Mouse (Mus musculus) hindbrain, embryonic 14.5 days (tissue): ENCODE results near the gene Ostc. TPM values are rescaled to one million over a fixed set of nuclear protein-coding genes. Genes with fewer than 3 reads are reported as not detected.

ENCODE experiments used
- ATAC-seq: fragments of 200-750 bp; cut with Nextera tagmentation; 2 replicates; pipeline ENCODE4 v1.8.0; 2017; ENCODE audit warnings: moderate number of reproducible peaks, mild to moderate bottlenecking, moderate TSS enrichment, moderate library complexity; ENCODE audit not compliant: low FRiP score
- DNase-seq: peaks from one replicate; pipeline ENCODE4 v3.0.0-alpha.2; 2015; ENCODE audit warnings: low spot score
- H3K27ac ChIP-seq: fragments of 300-500 bp; sonication (generic); 2 replicates; pipeline ENCODE4 v1.5.1; 2014; ENCODE audit warnings: mild to moderate bottlenecking, moderate library complexity
- H3K27me3 ChIP-seq: fragments of 300-500 bp; sonication (generic); 2 replicates; pipeline ENCODE4 v1.6.1; 2014; ENCODE audit warnings: mild to moderate bottlenecking, low read length, mixed read lengths; ENCODE audit not compliant: control insufficient read depth, insufficient read depth
- H3K36me3 ChIP-seq: fragments of 300-500 bp; sonication (generic); replicated peaks from 2 replicates; pipeline ENCODE4 v1.6.1; 2014; ENCODE audit not compliant: control insufficient read depth, insufficient read depth
- H3K4me1 ChIP-seq: fragments of 300-500 bp; sonication (generic); replicated peaks from 2 replicates; pipeline ENCODE4 v1.6.1; 2014; ENCODE audit warnings: antibody characterized with exemption, low read length, mixed read lengths; ENCODE audit not compliant: control insufficient read depth, insufficient read depth
- H3K4me2 ChIP-seq: fragments of 300-500 bp; sonication (generic); replicated peaks from 2 replicates; pipeline ENCODE4 v1.6.1; 2014; ENCODE audit warnings: mild to moderate bottlenecking, moderate library complexity
- H3K4me3 ChIP-seq: fragments of 300-500 bp; sonication (generic); replicated peaks from 2 replicates; pipeline ENCODE4 v1.5.1; 2014; ENCODE audit warnings: mild to moderate bottlenecking, low read length
- H3K9ac ChIP-seq: fragments of 300-500 bp; sonication (generic); 2 replicates; pipeline ENCODE4 v1.6.1; 2014
- H3K9me3 ChIP-seq: fragments of 300-500 bp; sonication (generic); 2 replicates; pipeline ENCODE4 v1.6.1; 2016; ENCODE audit warnings: low read length; ENCODE audit not compliant: control insufficient read depth
- WGBS: fragments of 180-500 bp; shearing (Covaris S2); extraction: QIAGEN DNeasy Blood & Tissue Kit; methylation state at CpG from one replicate; pipeline ENCODE4 v1.1.7; 2014; 5-methylcytosine and 5-hydroxymethylcytosine counted together
- polyA plus RNA-seq: library from polyadenylated mRNA; unstranded; fragments of >200 nt; fragmentation: Nextera tagmentation; extraction: Ambion mirVana; gene quantifications from 2 replicates; pipeline ENCODE4 v1.2.1, GENCODE M21; 2014

The Ostc gene
- polyA plus RNA-seq, 1 experiment from 2014 or later: 231 TPM

DNA sequence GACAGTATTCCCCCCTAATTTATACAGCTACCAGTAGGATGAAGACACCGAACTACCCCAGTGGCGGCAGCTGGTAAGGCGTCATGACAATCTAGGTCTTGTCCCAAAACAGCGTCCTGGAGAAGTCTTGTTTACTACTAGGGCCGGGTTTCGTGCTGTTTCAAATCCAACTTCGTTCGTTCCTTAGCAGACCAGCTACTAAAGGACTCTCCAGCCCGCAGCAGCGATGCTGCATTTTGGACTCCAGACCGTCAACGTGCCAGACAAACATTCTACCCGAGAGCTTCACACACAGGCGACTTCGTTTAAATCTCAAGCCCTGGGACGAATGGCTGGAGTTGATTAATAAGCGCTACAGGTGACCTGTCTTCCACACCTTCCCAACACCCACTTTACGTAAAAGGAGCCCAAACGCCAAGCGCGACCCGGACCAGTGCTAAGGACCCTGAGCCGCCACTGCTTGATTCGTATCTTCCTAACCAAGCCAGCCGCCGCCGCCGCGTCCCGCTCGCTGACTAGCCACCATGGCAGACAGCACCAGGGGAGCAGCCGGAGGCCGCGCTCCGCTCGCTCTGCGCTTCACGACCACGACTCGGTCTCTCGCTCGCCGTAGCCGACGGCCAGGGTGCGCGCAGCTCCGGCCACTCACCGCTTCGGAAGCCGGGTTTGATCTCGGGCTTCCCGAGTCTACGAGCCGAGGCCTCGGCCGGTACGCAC lies 20.4 kb upstream of the Ostc start:
- H3K4me3 ChIP-seq: peak overlapping the region; percentile 83
- no peaks in the 10 kb centered on the region for H3K27me3 ChIP-seq
- H3K4me2 ChIP-seq: peak overlapping the region; percentile 75
- peaks cover 39% of the 10 kb centered on the region for H3K36me3 ChIP-seq
- H3K9ac ChIP-seq: peak overlapping the region; percentile 92
- no peaks in the 10 kb centered on the region for H3K9me3 ChIP-seq
- WGBS: under 1% methylated on average over 57 of the region's 58 CpGs
- H3K4me1 ChIP-seq: peaks cover 15% of the 10 kb centered on the region
- DNase-seq (peak; percentile 41), ATAC-seq (peak; percentile 71)
- peak overlapping the region; percentile 93 for H3K27ac ChIP-seq

DNA sequence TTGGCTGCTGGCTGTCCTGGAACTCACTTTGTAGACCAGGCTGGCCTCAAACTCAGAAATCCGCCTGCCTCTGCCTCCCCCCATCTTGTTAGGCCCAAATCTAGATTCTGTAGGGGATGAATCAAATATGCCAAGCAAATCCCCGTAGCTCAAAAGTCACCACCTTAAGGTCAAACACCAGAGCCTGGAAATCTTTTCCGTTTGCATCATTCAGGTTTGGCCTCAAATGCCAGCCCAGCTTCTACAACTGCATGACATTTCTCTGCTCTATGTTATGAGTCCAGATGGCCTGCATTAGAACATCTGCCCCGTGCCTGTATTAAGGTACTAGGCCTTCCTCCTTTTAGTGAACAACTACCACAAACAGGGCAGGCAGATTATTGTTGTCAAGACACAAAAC lies 18.4 kb upstream of the Ostc start:
- 93% methylated on average over 4 of the region's 4 CpGs for WGBS
- Histone ChIP-seq H3K27me3 (no peaks in the 10 kb centered on the region), H3K4me1 (peaks cover 15% of the 10 kb centered on the region), H3K4me2 (no peak overlapping the region), H3K36me3 (peaks cover 43% of the 10 kb centered on the region), H3K4me3 (no peak overlapping the region), H3K27ac (no peak overlapping the region), H3K9me3 (no peaks in the 10 kb centered on the region), H3K9ac (no peak overlapping the region)
- no peak for DNase-seq
- no peak for ATAC-seq

GRCm38 (mm10) chr3:130727036-130727435 lies 17.8 kb upstream of the Ostc start:
- H3K4me2 ChIP-seq: no peak overlapping the region
- 95% methylated on average over 1 of the region's 1 CpGs for WGBS
- H3K4me1 ChIP-seq: peaks cover 15% of the 10 kb centered on the region
- H3K27me3 ChIP-seq: no peaks in the 10 kb centered on the region
- ATAC-seq (no peak), DNase-seq (no peak)
- H3K27ac ChIP-seq: no peak overlapping the region
- peaks cover 43% of the 10 kb centered on the region for H3K36me3 ChIP-seq
- H3K4me3 ChIP-seq: no peak overlapping the region
- no peak overlapping the region for H3K9ac ChIP-seq
- no peaks in the 10 kb centered on the region for H3K9me3 ChIP-seq

DNA sequence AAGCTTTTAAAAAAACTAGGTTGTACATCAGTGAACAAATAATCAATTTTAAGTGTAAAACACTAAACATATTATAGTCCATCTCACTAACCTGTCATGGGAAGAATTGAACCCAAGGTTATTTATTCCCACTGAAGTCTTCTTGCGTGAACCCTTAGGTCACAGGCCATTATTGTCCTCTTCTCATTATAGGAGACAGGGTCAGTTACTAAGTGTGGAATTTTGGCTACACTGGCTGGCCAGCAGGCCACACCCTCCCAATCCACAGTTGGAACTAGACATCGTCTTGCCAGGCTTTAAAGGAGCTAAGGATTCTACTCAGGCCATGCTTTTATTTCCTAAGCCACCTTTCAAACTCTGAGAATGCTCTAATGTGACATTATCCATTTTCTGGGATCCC lies 16.5 kb upstream of the Ostc start:
- no peaks in the 10 kb centered on the region for H3K27me3 ChIP-seq
- peaks cover 43% of the 10 kb centered on the region for H3K36me3 ChIP-seq
- 77% methylated on average over 2 of the region's 2 CpGs for WGBS
- no peak for DNase-seq
- no peak for ATAC-seq
- no peak overlapping the region for H3K9ac ChIP-seq
- no peaks in the 10 kb centered on the region for H3K9me3 ChIP-seq
- H3K4me1 ChIP-seq: peaks cover 10% of the 10 kb centered on the region
- H3K27ac ChIP-seq: no peak overlapping the region
- H3K4me3 ChIP-seq: no peak overlapping the region
- H3K4me2 ChIP-seq: no peak overlapping the region

- H3K27ac ChIP-seq: peak overlapping the region; percentile 32; the same call in 1 of the 2 replicates
- H3K4me1 ChIP-seq: no peaks in the 10 kb centered on the region
- H3K9ac ChIP-seq: no peak overlapping the region
- DNase-seq: no peak
- no peak overlapping the region for H3K4me2 ChIP-seq
- H3K36me3 ChIP-seq: peaks cover 35% of the 10 kb centered on the region
- no peaks in the 10 kb centered on the region for H3K27me3 ChIP-seq
- ATAC-seq: no peak
- no peaks in the 10 kb centered on the region for H3K9me3 ChIP-seq
- 76% methylated on average over 11 of the region's 11 CpGs for WGBS
- H3K4me3 ChIP-seq: no peak overlapping the region
These were observed 13.7 kb upstream of the Ostc start for GRCm38 (mm10) chr3:130722733-130723478.

- Histone ChIP-seq H3K9me3 (no peaks in the 10 kb centered on the region), H3K27me3 (no peaks in the 10 kb centered on the region), H3K4me3 (no peak overlapping the region), H3K4me1 (no peaks in the 10 kb centered on the region), H3K27ac (no peak overlapping the region), H3K4me2 (no peak overlapping the region), H3K36me3 (peaks cover 8% of the 10 kb centered on the region; the same call in 1 of the 2 replicates), H3K9ac (no peak overlapping the region)
- ATAC-seq (no peak), DNase-seq (no peak)
- WGBS: 82% methylated on average over 4 of the region's 4 CpGs
These were observed 11.0 kb upstream of the Ostc start for GRCm38 (mm10) chr3:130720225-130720624.

GRCm38 (mm10) chr3:130718871-130719270 lies 9.6 kb upstream of the Ostc start:
- WGBS: 90% methylated on average over 4 of the region's 4 CpGs
- Histone ChIP-seq H3K27ac (no peak overlapping the region), H3K4me2 (no peak overlapping the region), H3K9ac (no peak overlapping the region), H3K27me3 (no peaks in the 10 kb centered on the region), H3K36me3 (no peaks in the 10 kb centered on the region), H3K9me3 (no peaks in the 10 kb centered on the region), H3K4me3 (no peak overlapping the region), H3K4me1 (0 out of 2 replicates have a peak, but pooled peaks cover 3% of the 10 kb centered on the region)
- no peak for ATAC-seq
- no peak for DNase-seq

DNA sequence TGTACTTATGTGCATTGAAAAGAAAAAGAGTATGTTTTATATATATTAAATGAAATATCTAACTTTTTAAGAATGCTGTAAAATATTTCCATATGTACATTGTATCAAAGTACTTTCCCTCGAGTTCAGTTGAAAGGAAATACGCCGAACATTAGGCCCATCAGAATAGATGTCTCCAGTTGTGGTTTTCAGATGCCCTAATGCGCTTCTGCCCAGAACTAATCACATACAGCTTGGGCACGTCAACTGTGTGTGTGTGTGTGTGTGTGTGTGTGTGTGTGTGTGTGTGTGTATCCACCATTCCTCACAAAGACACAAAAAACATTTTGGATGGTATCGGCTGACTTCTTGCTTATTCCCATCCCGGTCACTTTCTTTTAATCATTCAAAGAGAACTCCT lies 7.3 kb upstream of the Ostc start:
- H3K4me3 ChIP-seq: no peak overlapping the region
- ATAC-seq (no peak), DNase-seq (no peak)
- H3K27ac ChIP-seq: no peak overlapping the region
- H3K36me3 ChIP-seq: no peaks in the 10 kb centered on the region
- no peaks in the 10 kb centered on the region for H3K27me3 ChIP-seq
- 0 out of 2 replicates have a peak, but pooled peaks cover 3% of the 10 kb centered on the region for H3K4me1 ChIP-seq
- no peak overlapping the region for H3K4me2 ChIP-seq
- H3K9me3 ChIP-seq: no peaks in the 10 kb centered on the region
- H3K9ac ChIP-seq: no peak overlapping the region
- WGBS: 91% methylated on average over 7 of the region's 7 CpGs

GRCm38 (mm10) chr3:130714775-130715568 lies 5.7 kb upstream of the Ostc start:
- Histone ChIP-seq H3K4me3 (peak overlapping the region; percentile 24; the same call in 1 of the 2 replicates), H3K9me3 (no peaks in the 10 kb centered on the region), H3K9ac (peak overlapping the region; percentile 37; the same call in 1 of the 2 replicates), H3K27ac (no peak overlapping the region), H3K4me1 (peaks cover 4% of the 10 kb centered on the region; the same call in 1 of the 2 replicates), H3K4me2 (peak overlapping the region; percentile 48), H3K27me3 (no peaks in the 10 kb centered on the region), H3K36me3 (no peaks in the 10 kb centered on the region)
- DNase-seq: peak; percentile 83
- 18% methylated on average over 22 of the region's 22 CpGs for WGBS
- ATAC-seq: 0 out of 2 replicates have a peak, but pooled peaks have one; percentile 25
